Mouse (Mus musculus) midbrain, embryonic 13.5 days (tissue): ENCODE measurements around the gene 4930544D05Rik. TPM values are rescaled to one million over a fixed set of nuclear protein-coding genes. Genes with fewer than 3 reads are reported as not detected.
"Not testable (repeated sequence)": the region's sequence is repeated elsewhere in the genome, so short reads cannot be mapped to it uniquely, and the experiment has no call there.

Experiments
- ATAC-seq: fragments of 200-750 bp; cut with Nextera tagmentation; 2 replicates; pipeline ENCODE4 v1.8.0; 2017; ENCODE audit warnings: mild to moderate bottlenecking, moderate TSS enrichment, moderate library complexity
- H3K27ac ChIP-seq: fragments of 300-500 bp; sonication (generic); 2 replicates; pipeline ENCODE4 v1.5.1; 2015; ENCODE audit warnings: inconsistent platforms, mild to moderate bottlenecking, moderate library complexity
- H3K27me3 ChIP-seq: fragments of 300-500 bp; sonication (generic); 2 replicates; pipeline ENCODE4 v1.6.1; 2015; ENCODE audit warnings: mild to moderate bottlenecking, inconsistent platforms
- H3K36me3 ChIP-seq: fragments of 300-500 bp; sonication (generic); 2 replicates; pipeline ENCODE4 v1.6.1; 2015; ENCODE audit warnings: mild to moderate bottlenecking, inconsistent platforms
- H3K4me1 ChIP-seq: fragments of 300-500 bp; sonication (generic); replicated peaks from 2 replicates; pipeline ENCODE4 v1.6.1; 2015; ENCODE audit warnings: inconsistent platforms
- H3K4me2 ChIP-seq: fragments of 300-500 bp; sonication (generic); replicated peaks from 2 replicates; pipeline ENCODE4 v1.6.1; 2015; ENCODE audit warnings: moderate library complexity, mild to moderate bottlenecking, inconsistent platforms
- H3K4me3 ChIP-seq: fragments of 300-500 bp; sonication (generic); replicated peaks from 2 replicates; pipeline ENCODE4 v1.5.1; 2015; ENCODE audit warnings: mild to moderate bottlenecking, inconsistent platforms
- H3K9ac ChIP-seq: fragments of 300-500 bp; sonication (generic); replicated peaks from 2 replicates; pipeline ENCODE4 v1.6.1; 2015; ENCODE audit warnings: mild to moderate bottlenecking, inconsistent platforms
- H3K9me3 ChIP-seq: fragments of 300-500 bp; sonication (generic); 2 replicates; pipeline ENCODE4 v1.6.1; 2016; ENCODE audit warnings: mild to moderate bottlenecking, inconsistent platforms
- WGBS: fragments of 180-500 bp; shearing (Covaris S2); methylation state at CpG from one replicate; pipeline ENCODE4 v1.1.7; 2015; 5-methylcytosine and 5-hydroxymethylcytosine counted together
- polyA plus RNA-seq: library from polyadenylated mRNA; unstranded; fragments of >200 nt; fragmentation: Nextera tagmentation; extraction: Ambion mirVana; gene quantifications from 2 replicates; pipeline ENCODE4 v1.2.1, GENCODE M21; 2015

Gene 4930544D05Rik
- not detected in 2 replicates for polyA plus RNA-seq

GRCm38 (mm10) chr11:70615516-70616093 lies at the start of gene 4930544D05Rik:
Gene 4930544D05Rik, plus strand, starts transcription at chr11:70615848.
- 15% methylated on average over 21 of the region's 21 CpGs for WGBS
- peak within 1 kb of the TSS; percentile 57 for H3K9ac ChIP-seq
- peaks cover 31% of the 10 kb centered on the region for H3K36me3 ChIP-seq
- no peak for ATAC-seq
- peak within 1 kb of the TSS; percentile 54 for H3K4me2 ChIP-seq
- H3K4me1 ChIP-seq, result peaks cover 11% of the 10 kb centered on the region
- peaks cover 18% of the 10 kb centered on the region; the same call in 1 of the 2 replicates for H3K27me3 ChIP-seq
- H3K4me3 ChIP-seq, result peak within 1 kb of the TSS; percentile 25
- no peak within 1 kb of the TSS for H3K27ac ChIP-seq
- H3K9me3 ChIP-seq, result no peaks in the 10 kb centered on the region

- WGBS, result 69% methylated on average over 7 of the region's 7 CpGs
- Histone ChIP-seq H3K27me3 (no peaks in the 10 kb centered on the region), H3K4me2 (no peak overlapping the region), H3K27ac (no peak overlapping the region), H3K4me1 (peaks cover 49% of the 10 kb centered on the region), H3K4me3 (no peak overlapping the region), H3K9me3 (no peaks in the 10 kb centered on the region), H3K36me3 (no peaks in the 10 kb centered on the region), H3K9ac (0 out of 2 replicates have a peak overlapping the region, but pooled peaks have one; percentile 15)
- ATAC-seq, result no peak
Observed at GRCm38 (mm10) chr11:70566586-70566985, 49.1 kb upstream of the 4930544D05Rik start.

- H3K9me3 ChIP-seq, H3K9ac ChIP-seq, ATAC-seq, H3K27ac ChIP-seq, H3K27me3 ChIP-seq, H3K4me2 ChIP-seq, H3K36me3 ChIP-seq, H3K4me3 ChIP-seq: not testable (repeated sequence)
- 90% methylated on average over 1 of the region's 1 CpGs for WGBS
- H3K4me1 ChIP-seq, result peaks cover 26% of the 10 kb centered on the region
Observed at GRCm38 (mm10) chr11:70570614-70571013, 45.0 kb upstream of the 4930544D05Rik start.

GRCm38 (mm10) chr11:70571641-70572040 lies 44.0 kb upstream of the 4930544D05Rik start:
- H3K4me3 ChIP-seq, result no peak overlapping the region
- no peaks in the 10 kb centered on the region for H3K27me3 ChIP-seq
- WGBS, result 90% methylated on average over 1 of the region's 1 CpGs
- no peak overlapping the region for H3K9ac ChIP-seq
- no peak overlapping the region for H3K27ac ChIP-seq
- no peaks in the 10 kb centered on the region for H3K36me3 ChIP-seq
- no peak for ATAC-seq
- H3K9me3 ChIP-seq, result no peaks in the 10 kb centered on the region
- H3K4me1 ChIP-seq, result peaks cover 16% of the 10 kb centered on the region
- H3K4me2 ChIP-seq, result no peak overlapping the region

GRCm38 (mm10) chr11:70572348-70572902 lies 43.2 kb upstream of the 4930544D05Rik start:
- Histone ChIP-seq H3K4me2 (no peak overlapping the region), H3K9me3 (no peaks in the 10 kb centered on the region), H3K27me3 (no peaks in the 10 kb centered on the region), H3K36me3 (no peaks in the 10 kb centered on the region), H3K4me1 (peaks cover 11% of the 10 kb centered on the region; the same call in 1 of the 2 replicates), H3K4me3 (no peak overlapping the region), H3K27ac (no peak overlapping the region), H3K9ac (no peak overlapping the region)
- WGBS, result 55% methylated on average over 5 of the region's 5 CpGs
- no peak for ATAC-seq

GRCm38 (mm10) chr11:70573872-70574271 lies 41.8 kb upstream of the 4930544D05Rik start:
- H3K9me3 ChIP-seq, result no peaks in the 10 kb centered on the region
- no peaks in the 10 kb centered on the region for H3K36me3 ChIP-seq
- ATAC-seq, result no peak
- 53% methylated on average over 6 of the region's 6 CpGs for WGBS
- H3K27me3 ChIP-seq, result no peaks in the 10 kb centered on the region
- H3K4me3 ChIP-seq, result no peak overlapping the region
- H3K9ac ChIP-seq, result no peak overlapping the region
- H3K27ac ChIP-seq, result 0 out of 2 replicates have a peak overlapping the region, but pooled peaks have one; percentile 32
- peaks cover 25% of the 10 kb centered on the region for H3K4me1 ChIP-seq
- no peak overlapping the region for H3K4me2 ChIP-seq

- no peak for ATAC-seq
- H3K4me3 ChIP-seq, result no peak overlapping the region
- no peak overlapping the region; the same call in 1 of the 2 replicates for H3K9ac ChIP-seq
- H3K4me2 ChIP-seq, result no peak overlapping the region
- H3K27me3 ChIP-seq, result no peaks in the 10 kb centered on the region
- H3K36me3 ChIP-seq, result no peaks in the 10 kb centered on the region
- WGBS, result 89% methylated on average over 3 of the region's 3 CpGs
- H3K4me1 ChIP-seq, result peaks cover 34% of the 10 kb centered on the region
- H3K9me3 ChIP-seq, result no peaks in the 10 kb centered on the region
- H3K27ac ChIP-seq, result no peak overlapping the region
Observed at GRCm38 (mm10) chr11:70577201-70577600, 38.4 kb upstream of the 4930544D05Rik start.

GRCm38 (mm10) chr11:70578962-70579361 lies 36.7 kb upstream of the 4930544D05Rik start:
- WGBS, result 90% methylated on average over 6 of the region's 6 CpGs

GRCm38 (mm10) chr11:70579710-70580357 lies 35.8 kb upstream of the 4930544D05Rik start:
- 82% methylated on average over 9 of the region's 9 CpGs for WGBS
- Histone ChIP-seq H3K9me3 (no peaks in the 10 kb centered on the region), H3K4me2 (no peak overlapping the region), H3K4me1 (peaks cover 42% of the 10 kb centered on the region), H3K27me3 (no peaks in the 10 kb centered on the region), H3K4me3 (no peak overlapping the region), H3K27ac (no peak overlapping the region), H3K36me3 (no peaks in the 10 kb centered on the region), H3K9ac (peak overlapping the region; percentile 8; the same call in 1 of the 2 replicates)
- ATAC-seq, result no peak

More at GRCm38 (mm10) chr11:70578962-70579361, 36.7 kb upstream of the 4930544D05Rik start:
- no peak for ATAC-seq
- Histone ChIP-seq H3K27ac (no peak overlapping the region), H3K4me1 (peaks cover 38% of the 10 kb centered on the region), H3K27me3 (no peaks in the 10 kb centered on the region), H3K9me3 (no peaks in the 10 kb centered on the region), H3K4me3 (no peak overlapping the region), H3K9ac (no peak overlapping the region), H3K4me2 (no peak overlapping the region), H3K36me3 (no peaks in the 10 kb centered on the region)

GRCm38 (mm10) chr11:70580358-70580720 lies 35.3 kb upstream of the 4930544D05Rik start:
- peaks cover 47% of the 10 kb centered on the region for H3K4me1 ChIP-seq

GRCm38 (mm10) chr11:70580921-70581320 lies 34.7 kb upstream of the 4930544D05Rik start:
- peaks cover 53% of the 10 kb centered on the region for H3K4me1 ChIP-seq
- no peaks in the 10 kb centered on the region for H3K9me3 ChIP-seq
- no peak overlapping the region for H3K4me3 ChIP-seq
- WGBS, result 77% methylated on average over 3 of the region's 3 CpGs
- no peaks in the 10 kb centered on the region for H3K36me3 ChIP-seq
- no peak overlapping the region for H3K27ac ChIP-seq
- H3K4me2 ChIP-seq, result no peak overlapping the region
- H3K9ac ChIP-seq, result no peak overlapping the region
- no peaks in the 10 kb centered on the region for H3K27me3 ChIP-seq
- ATAC-seq, result no peak

More at GRCm38 (mm10) chr11:70580358-70580720, 35.3 kb upstream of the 4930544D05Rik start:
- H3K9ac ChIP-seq, result peak overlapping the region; percentile 8; the same call in 1 of the 2 replicates
- 0 out of 2 replicates have a peak overlapping the region, but pooled peaks have one; percentile 12 for H3K27ac ChIP-seq
- H3K27me3 ChIP-seq, result no peaks in the 10 kb centered on the region
- no peak overlapping the region for H3K4me2 ChIP-seq
- H3K4me3 ChIP-seq, result no peak overlapping the region
- ATAC-seq, result no peak
- 68% methylated on average over 5 of the region's 5 CpGs for WGBS
- no peaks in the 10 kb centered on the region for H3K9me3 ChIP-seq
- no peaks in the 10 kb centered on the region for H3K36me3 ChIP-seq

GRCm38 (mm10) chr11:70582196-70582595 lies 33.5 kb upstream of the 4930544D05Rik start:
- WGBS, result 79% methylated on average over 3 of the region's 3 CpGs
- Histone ChIP-seq H3K4me1 (peaks cover 54% of the 10 kb centered on the region), H3K4me3 (no peak overlapping the region), H3K27me3 (no peaks in the 10 kb centered on the region), H3K27ac (no peak overlapping the region), H3K9me3 (no peaks in the 10 kb centered on the region), H3K9ac (no peak overlapping the region), H3K4me2 (no peak overlapping the region), H3K36me3 (no peaks in the 10 kb centered on the region)
- no peak for ATAC-seq
